ENCODE assay signal across 13 mouse cellular contexts in the genomic region with DNA sequence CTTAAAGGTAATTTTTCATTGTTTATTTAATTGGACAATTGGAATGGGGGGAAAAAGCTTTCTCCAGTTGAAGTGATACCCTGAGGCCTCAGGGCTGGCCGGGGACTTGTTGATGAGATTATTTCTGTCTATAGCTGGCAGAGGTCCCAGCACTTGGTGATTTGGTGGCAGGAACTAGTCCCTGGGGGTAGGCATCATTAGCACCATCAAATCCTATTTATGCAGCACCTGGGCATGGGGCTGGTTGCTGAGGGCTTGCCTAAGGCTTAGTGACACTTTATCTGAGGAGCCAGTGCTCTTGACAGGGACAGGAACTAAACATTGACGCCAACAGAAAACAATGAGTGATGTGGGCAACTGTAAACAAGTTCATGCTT.
DNase-seq lines count a peak whose midpoint lies in the region; ATAC-seq and TF ChIP-seq lines count a peak whose summit lies in the region.
"Had no signal": no experiment of that assay in that cellular context is flagged by ENCODE, and none has a peak within 500 bp of the region (broad histone marks: within the 10 kb centered on the region; RNA-seq: fewer than 3 reads in every experiment).

No protein-coding gene starts in this region.

- H3K4me3 ChIP-seq in heart, postnatal 0 days (ENCODE audit: low read depth, low read length): no peak overlapping the region
- H3K4me3 ChIP-seq: embryonic facial prominence, embryonic 13.5 days had no signal

- peak; percentile 22 to 51 for DNase-seq in cerebellum, postnatal 14 days
- DNase-seq in cerebellum, adult 9-10 months: no peak
- DNase-seq in heart, postnatal 0 days (ENCODE audit: low spot score): no peak
- DNase-seq in heart, postnatal 36 days: no peak
- peak; percentile 63 for DNase-seq in retina, postnatal 1 day
- no peak for DNase-seq in retina, embryonic 14.5 days (ENCODE audit: low spot score)
- no peak for DNase-seq in ovary, postnatal 14 days (ENCODE audit: low spot score)
- DNase-seq in frontal cortex, postnatal 14 days (ENCODE audit: low spot score in 2 of 2): no peak
- DNase-seq: cerebellum, adult 2 months; gastrocnemius, postnatal 36 days; right cerebral cortex, postnatal 14 days had no signal

- no peaks in the 10 kb centered on the region for H3K9me3 ChIP-seq in heart, postnatal 0 days (replicated peaks; ENCODE audit: control insufficient read depth, low read length)
- H3K9me3 ChIP-seq: embryonic facial prominence, embryonic 13.5 days had no signal

- 20% methylated on average over 2 of the region's 2 CpGs for WGBS in heart, postnatal 0 days

- ATAC-seq in heart, postnatal 0 days (ENCODE audit: insufficient read depth, low read depth): no peak

- peaks cover 20% of the 10 kb centered on the region; the same call in 1 of the 2 replicates for H3K36me3 ChIP-seq in heart, postnatal 0 days (replicated peaks; ENCODE audit: control insufficient read depth, insufficient read depth, low read length)

- H3K27me3 ChIP-seq in heart, postnatal 0 days (ENCODE audit: control insufficient read depth, insufficient read depth, low read length): no peaks in the 10 kb centered on the region
- H3K27me3 ChIP-seq: embryonic facial prominence, embryonic 13.5 days had no signal

- no peak for TF ChIP-seq EP300 in heart, postnatal 0 days (IDR thresholded peaks at IDR 0.05; ENCODE audit: low read depth)

- H3K9ac ChIP-seq in heart, postnatal 0 days (replicated peaks; ENCODE audit: low read depth, low read length): no peak overlapping the region
- H3K9ac ChIP-seq: embryonic facial prominence, embryonic 13.5 days had no signal

- TF ChIP-seq CTCF in heart, postnatal 0 days (IDR thresholded peaks at IDR 0.05; ENCODE audit: low read depth): no peak

- peak overlapping the region; percentile 57 for H3K27ac ChIP-seq in heart, postnatal 0 days (ENCODE audit: low read depth)
- H3K27ac ChIP-seq: embryonic facial prominence, embryonic 13.5 days had no signal

- intact Hi-C loops in heart, postnatal 36 days (cut with DNase I): no loop called here

- H3K4me2 ChIP-seq in heart, postnatal 0 days (ENCODE audit: low read depth, low read length): no peak overlapping the region
- H3K4me2 ChIP-seq: embryonic facial prominence, embryonic 13.5 days; liver, embryonic 11.5 days had no signal

- H3K4me1 ChIP-seq in heart, postnatal 0 days (ENCODE audit: control insufficient read depth, insufficient read depth): peaks cover 13% of the 10 kb centered on the region; the same call in 1 of the 2 replicates
- H3K4me1 ChIP-seq: embryonic facial prominence, embryonic 13.5 days had no signal

Comparison
In these comparisons a context has a peak if more than half of its experiments do, and no peak if none do; other contexts are left out.
1. DNase-seq: peak in cerebellum, postnatal 14 days (2 of 2) and retina, postnatal 1 day (single experiment); none in cerebellum, adult 9-10 months (single experiment), heart, postnatal 0 days (single experiment), heart, postnatal 36 days (0 of 2), retina, embryonic 14.5 days (single experiment), ovary, postnatal 14 days (single experiment) and frontal cortex, postnatal 14 days (0 of 2).